Mouse (Mus musculus) ovary, adult 18-20 months (tissue): ENCODE measurements around the gene Nrxn1.
A peak's percentile ranks its signal among the peaks of the same experiment; 100 is the strongest.

ENCODE experiments used
- DNase-seq: peaks from one replicate; pipeline ENCODE4 v3.0.0; 2022; ENCODE audit warnings: low spot score, mixed read lengths

Gene Nrxn1

GRCm38 (mm10) chr17:91093042-91093080, at the start of gene Nrxn1:
Gene Nrxn1 (minus strand): TSS chr17:91093071.
- DNase-seq = no peak

- no peak for DNase-seq
Observed at GRCm38 (mm10) chr17:91136859-91137258, 44.0 kb upstream of the Nrxn1 start.

- DNase-seq = no peak
Observed at GRCm38 (mm10) chr17:91112880-91113628, 20.2 kb upstream of the Nrxn1 start.

GRCm38 (mm10) chr17:91112085-91112484, 19.2 kb upstream of the Nrxn1 start:
- DNase-seq = no peak

GRCm38 (mm10) chr17:91093081-91093875, 407 bp upstream of the Nrxn1 start:
- DNase-seq = no peak

DNA sequence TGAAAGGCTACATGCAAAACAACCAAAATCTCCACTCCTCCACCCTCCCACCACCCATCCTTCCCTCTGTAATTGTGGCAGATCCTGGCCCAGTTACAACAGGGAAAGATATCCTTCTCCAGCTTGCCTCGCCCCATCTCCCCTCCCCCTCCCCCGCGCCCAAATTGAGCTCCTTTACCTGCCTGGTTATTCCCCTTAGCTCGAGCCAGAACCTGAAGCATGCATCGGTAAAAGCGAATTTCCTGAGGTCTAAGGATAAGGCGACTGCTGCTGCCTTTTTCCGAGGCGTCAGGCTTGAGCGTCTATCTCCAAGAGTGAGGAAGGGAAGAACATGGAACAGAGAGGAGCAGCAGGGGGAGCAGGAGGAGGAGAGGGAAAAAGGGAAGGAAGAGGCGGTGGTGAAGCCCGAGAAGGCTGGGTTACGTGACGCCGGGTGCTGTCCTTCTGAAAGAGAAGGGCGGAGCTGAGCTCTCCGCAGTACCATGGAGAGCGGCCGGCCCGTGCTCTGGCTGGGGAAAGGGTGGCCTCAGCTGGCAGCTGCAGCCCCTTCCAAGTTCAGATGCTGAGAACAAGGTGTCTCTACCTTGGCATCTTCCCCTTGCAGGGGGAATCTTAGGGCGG, 340 bp downstream of the Nrxn1 start:
- DNase-seq = peak; percentile 49

- DNase-seq = no peak
Observed at GRCm38 (mm10) chr17:91090631-91091030, 2.2 kb downstream of the Nrxn1 start.

- no peak for DNase-seq
Observed at GRCm38 (mm10) chr17:91088991-91089390, 3.9 kb downstream of the Nrxn1 start.

DNA sequence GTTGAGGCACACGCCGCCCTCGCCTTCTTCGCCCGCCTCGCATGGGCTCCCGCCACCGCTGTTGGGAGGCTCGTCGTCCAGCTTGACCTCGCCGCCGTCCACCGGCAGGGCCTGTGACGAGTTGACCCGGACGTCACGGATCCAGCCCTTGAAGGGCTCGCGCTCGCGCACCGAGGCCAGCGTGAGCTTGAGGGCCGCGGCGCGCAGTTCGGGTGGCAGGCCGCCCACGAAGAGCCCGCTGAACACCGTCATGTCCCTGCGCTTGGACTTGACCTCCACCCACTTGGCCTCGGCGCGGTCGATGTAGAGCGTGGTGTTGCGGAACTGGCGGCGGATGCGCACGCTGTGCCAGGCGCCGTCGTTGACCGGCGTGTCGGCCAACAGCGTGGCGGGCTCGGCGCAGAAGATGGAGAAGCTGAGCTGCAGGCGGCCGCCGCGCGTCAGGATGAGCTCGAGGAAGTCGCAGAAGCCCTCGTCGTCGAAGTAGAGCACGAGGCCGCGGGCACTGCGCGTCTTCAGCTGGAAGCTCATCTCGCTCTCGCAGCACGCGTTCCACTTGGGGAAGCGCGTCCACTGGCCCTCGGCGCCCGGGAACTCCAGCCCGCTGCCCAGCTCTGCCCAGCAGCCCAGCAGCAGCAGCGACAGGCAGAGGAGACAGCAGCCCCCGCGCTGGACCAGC, 4.7 kb downstream of the Nrxn1 start:
- DNase-seq = no peak

DNA sequence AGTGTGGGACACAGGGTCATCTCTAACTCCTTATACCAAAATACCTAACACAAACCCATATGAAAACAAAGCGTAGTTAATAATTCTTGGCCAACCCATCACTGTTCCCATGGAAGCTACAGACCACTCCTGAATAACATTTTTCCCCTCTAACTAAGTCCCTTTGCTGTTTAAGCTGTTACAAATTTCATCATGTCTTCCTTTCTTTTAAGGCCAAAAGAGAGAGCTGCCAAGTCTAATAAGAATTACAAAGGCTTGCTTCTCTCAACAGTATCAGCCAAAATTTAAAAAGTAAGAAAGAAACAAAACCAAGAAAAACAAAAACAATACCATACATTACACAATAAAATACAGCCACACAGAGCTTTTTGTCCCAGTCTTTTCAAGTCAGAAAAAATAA, 6.5 kb downstream of the Nrxn1 start:
- no peak for DNase-seq

DNA sequence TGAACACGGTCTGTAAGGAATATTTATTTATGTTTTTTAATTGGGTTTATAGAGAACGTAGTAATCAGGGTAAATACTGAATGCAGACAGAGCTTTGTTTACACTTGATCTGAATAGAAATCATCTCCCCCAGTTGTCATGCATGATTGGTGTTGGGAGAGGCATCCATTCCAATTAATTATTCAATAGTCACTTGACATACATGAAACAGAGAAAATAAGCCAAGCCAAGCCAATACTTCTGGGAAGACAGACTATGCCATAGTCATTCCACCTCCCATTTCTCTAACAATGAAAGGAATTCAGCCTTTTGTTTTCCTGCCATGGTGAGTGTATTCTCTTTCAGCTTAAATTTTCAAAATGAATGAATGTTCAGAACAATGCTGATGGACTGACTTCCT, 7.5 kb downstream of the Nrxn1 start:
- no peak for DNase-seq

DNA sequence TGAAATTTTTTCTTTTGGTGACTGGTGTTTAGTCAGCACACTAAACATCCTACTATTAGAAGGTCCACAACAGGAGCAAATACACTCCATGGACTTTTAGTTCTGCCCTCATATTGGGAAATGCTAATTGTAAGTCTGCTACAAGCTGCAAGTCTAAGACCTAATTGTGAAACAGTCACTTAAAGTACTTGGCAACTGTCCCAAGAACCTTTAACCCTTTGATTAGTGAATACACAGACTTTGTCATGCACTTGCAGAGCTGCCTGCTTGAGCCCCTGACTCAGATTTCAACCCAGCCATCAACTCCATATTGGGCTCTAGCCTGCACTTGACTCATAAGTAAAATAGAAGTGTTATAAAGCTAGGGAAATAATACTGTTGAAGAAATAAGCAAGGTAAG, 13.8 kb downstream of the Nrxn1 start:
- no peak for DNase-seq

DNA sequence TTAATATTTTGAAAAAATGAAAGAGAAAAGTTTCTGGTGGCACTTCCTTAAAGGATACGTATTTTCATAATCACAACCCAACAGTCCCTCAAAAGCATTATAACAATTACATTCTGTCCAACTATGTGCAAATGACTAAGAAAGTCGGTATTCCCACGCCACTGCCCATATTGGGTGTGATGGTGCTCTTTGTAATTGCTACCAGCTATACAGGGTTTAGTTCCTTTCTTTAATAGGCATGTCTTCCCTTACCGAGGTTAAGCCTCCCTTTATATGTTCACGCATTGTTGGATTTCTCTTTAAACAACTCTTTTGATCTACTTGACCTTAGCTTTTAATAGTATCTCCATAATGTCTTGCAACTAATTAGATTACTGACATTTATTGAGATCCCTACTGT, 18.1 kb downstream of the Nrxn1 start:
- DNase-seq = no peak

DNA sequence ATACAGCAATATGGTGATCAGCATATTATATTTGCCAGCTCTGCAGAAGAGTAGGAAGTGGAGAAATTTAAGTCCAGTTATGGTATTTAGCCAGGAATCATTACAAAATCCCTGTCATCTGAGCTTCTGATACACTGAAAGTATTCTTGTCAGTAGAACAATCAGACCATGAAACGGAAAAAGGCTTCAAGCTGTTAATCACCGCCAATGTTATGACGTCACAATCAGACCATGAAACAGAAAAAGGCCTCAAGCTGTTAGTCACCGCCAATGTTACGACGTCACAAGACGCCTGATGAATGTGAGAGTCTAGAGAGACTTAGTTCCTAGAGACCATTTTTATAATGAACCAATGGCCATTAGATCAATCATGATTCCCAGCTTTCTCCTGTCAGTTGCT, 59.4 kb downstream of the Nrxn1 start:
- no peak for DNase-seq

- no peak for DNase-seq
Observed at GRCm38 (mm10) chr17:91025061-91025623, 67.7 kb downstream of the Nrxn1 start.

- no peak for DNase-seq
Observed at GRCm38 (mm10) chr17:91007385-91008089, 85.3 kb downstream of the Nrxn1 start.

DNA sequence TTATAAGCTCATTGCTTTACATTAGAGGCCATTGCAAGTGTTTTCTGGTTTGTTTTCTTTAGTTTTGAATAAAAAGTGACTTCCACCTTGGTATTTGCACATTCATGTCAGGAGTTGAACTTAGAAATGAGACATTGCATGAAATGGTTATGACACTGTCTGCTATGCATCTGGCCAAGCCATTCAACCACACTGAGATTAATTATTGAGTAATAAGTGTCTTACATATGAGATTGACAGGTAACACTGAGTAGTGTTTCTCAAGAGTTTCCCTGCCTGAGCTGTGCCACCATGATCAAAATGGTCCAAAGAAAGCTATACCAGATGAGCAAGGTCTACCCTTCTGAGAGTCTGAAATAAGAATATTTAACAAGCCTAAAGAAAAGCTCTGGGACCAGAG, 92.5 kb downstream of the Nrxn1 start:
- no peak for DNase-seq

DNA sequence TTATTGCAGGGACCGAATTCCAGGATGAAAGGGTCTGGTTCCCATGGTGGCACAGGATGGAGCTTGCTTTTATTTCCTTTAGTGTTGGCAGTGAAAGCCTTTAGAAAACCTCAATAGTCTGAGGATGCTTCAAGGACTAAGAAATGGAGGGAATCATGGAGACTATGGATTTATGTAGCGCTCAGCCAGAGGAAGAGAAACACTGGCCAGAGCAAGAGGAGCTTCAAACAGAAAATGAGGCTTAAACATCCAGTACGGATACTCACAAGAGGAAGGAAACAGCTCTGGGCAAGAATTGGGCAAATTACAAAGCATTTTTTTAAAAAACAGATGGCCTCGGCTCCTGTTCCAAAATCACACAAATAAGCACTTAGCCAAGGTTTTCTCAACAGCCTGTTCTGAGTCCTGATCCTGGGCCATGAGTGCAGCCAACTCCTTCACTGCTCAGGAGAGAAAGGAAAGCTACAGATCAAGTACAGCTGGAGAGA, 93.2 kb downstream of the Nrxn1 start:
- DNase-seq = no peak

GRCm38 (mm10) chr17:90997714-90998113, 95.2 kb downstream of the Nrxn1 start:
- no peak for DNase-seq

DNA sequence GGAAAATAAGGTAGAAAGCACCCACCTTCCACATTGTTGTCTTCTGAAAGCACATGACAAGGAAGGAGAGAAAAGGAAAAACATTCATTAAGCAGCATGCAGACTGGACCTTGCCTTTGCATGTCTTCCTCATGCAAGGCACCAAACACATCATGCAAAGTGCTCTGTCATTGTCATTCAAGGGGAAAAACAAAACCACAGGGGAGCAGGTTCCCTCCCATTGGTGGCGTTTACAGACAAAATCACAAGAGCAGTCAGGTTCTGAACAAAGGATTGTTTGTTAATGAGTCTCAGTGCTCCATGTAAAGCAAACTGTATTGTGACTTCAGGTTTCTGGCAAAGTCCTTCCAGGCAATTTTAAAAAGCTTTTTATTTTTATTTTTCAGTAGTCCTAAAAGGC, 97.4 kb downstream of the Nrxn1 start:
- no peak for DNase-seq

DNA sequence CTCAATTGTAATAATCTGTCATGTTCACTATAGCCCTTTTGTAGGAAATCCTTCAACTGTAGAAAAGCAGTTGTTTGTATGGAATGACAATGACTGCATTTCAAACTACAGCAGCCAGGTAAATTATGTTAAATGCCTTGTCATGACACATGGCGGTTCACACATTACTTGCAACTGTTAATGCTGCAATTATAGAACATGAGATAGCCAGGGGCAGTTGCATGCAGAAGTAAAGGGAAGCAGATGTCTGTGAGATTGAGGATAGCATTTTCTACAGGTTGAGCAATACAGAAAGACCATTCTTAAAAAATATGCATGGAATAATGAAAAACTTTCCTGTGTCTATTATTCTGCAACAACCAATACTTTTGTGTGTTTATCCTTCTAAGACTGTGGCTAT, 98.6 kb downstream of the Nrxn1 start:
- no peak for DNase-seq

DNA sequence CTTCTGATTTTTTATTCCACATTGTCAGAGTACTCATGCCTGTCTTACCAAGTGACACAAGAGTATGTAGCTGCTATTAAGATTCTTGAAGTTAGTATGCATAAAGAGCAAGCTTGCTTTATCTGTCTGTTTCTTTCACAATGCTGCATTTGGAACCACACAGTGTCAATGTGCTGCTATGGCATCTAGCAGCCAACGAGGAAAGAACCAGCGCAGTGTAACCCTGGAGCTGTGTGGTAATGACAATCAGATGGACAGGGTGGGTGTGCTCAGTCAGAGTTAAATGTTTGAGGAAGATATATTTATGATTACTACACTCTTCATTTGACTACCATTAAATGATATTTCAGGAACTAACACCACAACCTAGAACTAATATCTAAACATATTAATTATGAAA, 102.1 kb downstream of the Nrxn1 start:
- no peak for DNase-seq
